Mouse (Mus musculus): ENCODE data around the gene Lrrc10b. TPM values are rescaled to one million over a fixed set of nuclear protein-coding genes. Genes with fewer than 3 reads are reported as not detected.

Lrrc10b gene
- polyA plus RNA-seq, 1 experiment from 2014 or later = 0.59 TPM

GRCm38 (mm10) chr19:10437521-10437920 is 19.8 kb downstream of the Lrrc10b start:
- no peak overlapping the region for H3K27ac ChIP-seq
- no peaks in the 10 kb centered on the region for H3K36me3 ChIP-seq
- no peaks in the 10 kb centered on the region for H3K4me1 ChIP-seq
- H3K4me2 ChIP-seq (replicated peaks) = no peak overlapping the region
- no peak overlapping the region for H3K4me3 ChIP-seq
- no peak overlapping the region for H3K9ac ChIP-seq
- H3K27me3 ChIP-seq = 0 out of 2 replicates have a peak, but pooled peaks cover 3% of the 10 kb centered on the region
- no peak for ATAC-seq (ENCODE audit: insufficient number of reproducible peaks, insufficient read depth, low FRiP score, low TSS enrichment)
- H3K9me3 ChIP-seq = no peaks in the 10 kb centered on the region
- 65% methylated on average over 1 of the region's 1 CpGs for WGBS

GRCm38 (mm10) chr19:10436726-10437125 is 20.5 kb downstream of the Lrrc10b start:
- no peak overlapping the region for H3K4me2 ChIP-seq (replicated peaks)
- no peak for ATAC-seq (ENCODE audit: insufficient number of reproducible peaks, insufficient read depth, low FRiP score, low TSS enrichment)
- H3K9ac ChIP-seq = no peak overlapping the region
- no peak overlapping the region for H3K4me3 ChIP-seq
- 0 out of 2 replicates have a peak, but pooled peaks cover 3% of the 10 kb centered on the region for H3K27me3 ChIP-seq
- no peaks in the 10 kb centered on the region for H3K4me1 ChIP-seq
- H3K27ac ChIP-seq = no peak overlapping the region
- WGBS = 29% methylated on average over 1 of the region's 1 CpGs
- no peaks in the 10 kb centered on the region for H3K36me3 ChIP-seq
- no peaks in the 10 kb centered on the region for H3K9me3 ChIP-seq

DNA sequence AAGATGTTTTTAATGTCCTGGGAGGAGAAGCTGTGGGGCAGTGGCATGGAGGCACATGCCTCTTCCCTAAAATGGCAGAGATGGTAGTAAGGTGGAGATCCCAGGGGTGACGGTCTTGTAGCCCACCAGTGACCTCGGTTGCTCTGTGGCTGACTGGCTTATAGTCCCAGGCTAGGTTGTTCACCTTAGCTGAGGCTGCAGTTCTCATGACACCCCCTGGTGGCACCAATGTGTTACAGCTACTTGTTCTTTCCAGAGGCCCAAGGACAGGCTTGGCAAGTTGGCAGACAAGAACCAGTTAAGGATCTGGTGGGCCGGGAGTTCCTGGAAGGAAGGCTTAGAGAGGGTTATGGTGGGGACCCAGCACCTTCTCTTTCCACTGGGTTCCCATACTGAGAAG is 21.4 kb downstream of the Lrrc10b start:
- no peaks in the 10 kb centered on the region for H3K36me3 ChIP-seq
- no peaks in the 10 kb centered on the region for H3K4me1 ChIP-seq
- H3K9me3 ChIP-seq = no peaks in the 10 kb centered on the region
- WGBS = 32% methylated on average over 3 of the region's 3 CpGs
- no peak overlapping the region for H3K9ac ChIP-seq
- no peak overlapping the region for H3K27ac ChIP-seq
- H3K27me3 ChIP-seq = 0 out of 2 replicates have a peak, but pooled peaks cover 3% of the 10 kb centered on the region
- H3K4me2 ChIP-seq (replicated peaks) = no peak overlapping the region
- ATAC-seq (ENCODE audit: insufficient number of reproducible peaks, insufficient read depth, low FRiP score, low TSS enrichment) = no peak
- no peak overlapping the region for H3K4me3 ChIP-seq

- Histone ChIP-seq H3K9me3 (no peaks in the 10 kb centered on the region), H3K4me2 (replicated peaks) (no peak overlapping the region), H3K4me1 (peaks cover 7% of the 10 kb centered on the region; the same call in 1 of the 2 replicates), H3K4me3 (no peak overlapping the region), H3K36me3 (no peaks in the 10 kb centered on the region), H3K27me3 (0 out of 2 replicates have a peak, but pooled peaks cover 3% of the 10 kb centered on the region), H3K9ac (no peak overlapping the region), H3K27ac (no peak overlapping the region)
- 75% methylated on average over 6 of the region's 6 CpGs for WGBS
- ATAC-seq (ENCODE audit: insufficient number of reproducible peaks, insufficient read depth, low FRiP score, low TSS enrichment) = no peak
These were observed 22.3 kb downstream of the Lrrc10b start for GRCm38 (mm10) chr19:10434927-10435326.

- 69% methylated on average over 9 of the region's 9 CpGs for WGBS
- ATAC-seq (ENCODE audit: insufficient number of reproducible peaks, insufficient read depth, low FRiP score, low TSS enrichment) = no peak
- H3K9ac ChIP-seq = no peak overlapping the region
- H3K9me3 ChIP-seq = no peaks in the 10 kb centered on the region
- 0 out of 2 replicates have a peak, but pooled peaks cover 3% of the 10 kb centered on the region for H3K27me3 ChIP-seq
- no peak overlapping the region for H3K4me3 ChIP-seq
- no peak overlapping the region for H3K4me2 ChIP-seq (replicated peaks)
- no peak overlapping the region for H3K27ac ChIP-seq
- H3K36me3 ChIP-seq = no peaks in the 10 kb centered on the region
- peaks cover 10% of the 10 kb centered on the region; the same call in 1 of the 2 replicates for H3K4me1 ChIP-seq
These were observed 23.3 kb downstream of the Lrrc10b start for GRCm38 (mm10) chr19:10433879-10434540.

GRCm38 (mm10) chr19:10433225-10433624 is 24.0 kb downstream of the Lrrc10b start:
- Histone ChIP-seq H3K4me2 (replicated peaks) (no peak overlapping the region), H3K9ac (no peak overlapping the region), H3K27ac (no peak overlapping the region), H3K9me3 (no peaks in the 10 kb centered on the region), H3K27me3 (0 out of 2 replicates have a peak, but pooled peaks cover 3% of the 10 kb centered on the region), H3K4me1 (peaks cover 10% of the 10 kb centered on the region; the same call in 1 of the 2 replicates), H3K36me3 (no peaks in the 10 kb centered on the region), H3K4me3 (no peak overlapping the region)
- ATAC-seq (ENCODE audit: insufficient number of reproducible peaks, insufficient read depth, low FRiP score, low TSS enrichment) = no peak
- 76% methylated on average over 7 of the region's 7 CpGs for WGBS

DNA sequence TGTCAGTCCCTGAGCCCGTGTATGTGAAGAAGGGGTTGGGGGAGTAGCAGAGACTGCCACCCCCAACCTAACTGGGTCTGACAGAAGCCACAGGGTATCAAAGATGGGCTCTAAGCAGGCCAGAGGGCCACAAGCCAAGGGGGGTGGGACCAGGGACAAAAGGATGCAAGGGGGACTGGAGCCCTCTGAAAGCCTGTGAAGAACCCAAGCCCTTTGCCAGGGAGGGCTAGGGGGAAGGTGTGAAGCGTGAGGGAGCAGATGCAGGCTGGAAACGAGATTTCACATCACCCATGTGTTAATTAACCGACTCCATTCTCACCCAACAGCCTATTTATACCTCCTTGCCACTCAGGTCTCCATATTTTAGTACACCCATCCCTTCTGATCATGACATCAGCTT is 25.4 kb downstream of the Lrrc10b start:
- Histone ChIP-seq H3K36me3 (no peaks in the 10 kb centered on the region), H3K4me2 (replicated peaks) (no peak overlapping the region), H3K9ac (no peak overlapping the region), H3K27ac (no peak overlapping the region), H3K9me3 (no peaks in the 10 kb centered on the region), H3K4me1 (peaks cover 10% of the 10 kb centered on the region; the same call in 1 of the 2 replicates), H3K27me3 (0 out of 2 replicates have a peak, but pooled peaks cover 3% of the 10 kb centered on the region), H3K4me3 (no peak overlapping the region)
- no peak for ATAC-seq (ENCODE audit: insufficient number of reproducible peaks, insufficient read depth, low FRiP score, low TSS enrichment)
- WGBS = 43% methylated on average over 4 of the region's 4 CpGs

GRCm38 (mm10) chr19:10431410-10431809 is 25.9 kb downstream of the Lrrc10b start:
- no peaks in the 10 kb centered on the region for H3K36me3 ChIP-seq
- H3K4me3 ChIP-seq = no peak overlapping the region
- no peaks in the 10 kb centered on the region for H3K9me3 ChIP-seq
- peaks cover 10% of the 10 kb centered on the region; the same call in 1 of the 2 replicates for H3K4me1 ChIP-seq
- H3K4me2 ChIP-seq (replicated peaks) = no peak overlapping the region
- 0 out of 2 replicates have a peak, but pooled peaks cover 3% of the 10 kb centered on the region for H3K27me3 ChIP-seq
- no peak overlapping the region for H3K27ac ChIP-seq
- H3K9ac ChIP-seq = no peak overlapping the region
- no peak for ATAC-seq (ENCODE audit: insufficient number of reproducible peaks, insufficient read depth, low FRiP score, low TSS enrichment)
- WGBS = 24% methylated on average over 3 of the region's 3 CpGs

DNA sequence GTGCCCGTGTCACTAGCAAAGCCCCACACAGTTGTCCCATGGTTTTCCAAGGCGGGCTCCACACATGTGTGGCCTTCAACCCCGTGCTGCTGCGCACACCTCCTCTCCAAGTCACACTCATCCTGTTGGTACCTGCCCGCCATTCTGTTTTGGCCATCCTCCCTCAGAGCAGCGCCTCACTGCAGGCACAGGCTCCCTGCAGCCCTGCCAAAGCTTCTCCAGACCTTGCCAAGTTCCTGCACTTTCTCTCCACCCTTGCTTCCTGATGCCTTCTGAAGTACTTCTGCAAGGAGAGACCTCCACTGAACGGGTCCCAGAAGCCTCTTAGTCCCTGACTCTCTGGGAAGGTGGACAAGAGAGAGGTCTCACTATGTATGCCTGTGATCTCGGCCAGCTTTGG is 27.9 kb downstream of the Lrrc10b start:
- Histone ChIP-seq H3K4me1 (peaks cover 10% of the 10 kb centered on the region; the same call in 1 of the 2 replicates), H3K36me3 (no peaks in the 10 kb centered on the region), H3K9ac (no peak overlapping the region), H3K27ac (no peak overlapping the region), H3K27me3 (0 out of 2 replicates have a peak, but pooled peaks cover 6% of the 10 kb centered on the region), H3K9me3 (no peaks in the 10 kb centered on the region), H3K4me2 (replicated peaks) (no peak overlapping the region), H3K4me3 (no peak overlapping the region)
- no peak for ATAC-seq (ENCODE audit: insufficient number of reproducible peaks, insufficient read depth, low FRiP score, low TSS enrichment)
- 86% methylated on average over 8 of the region's 8 CpGs for WGBS

GRCm38 (mm10) chr19:10427431-10427830 is 29.8 kb downstream of the Lrrc10b start:
- Histone ChIP-seq H3K4me3 (no peak overlapping the region), H3K4me2 (replicated peaks) (no peak overlapping the region), H3K9ac (no peak overlapping the region), H3K27me3 (peaks cover 22% of the 10 kb centered on the region), H3K27ac (no peak overlapping the region), H3K9me3 (no peaks in the 10 kb centered on the region), H3K4me1 (peaks cover 16% of the 10 kb centered on the region), H3K36me3 (no peaks in the 10 kb centered on the region)
- no peak for ATAC-seq (ENCODE audit: insufficient number of reproducible peaks, insufficient read depth, low FRiP score, low TSS enrichment)
- WGBS = 73% methylated on average over 9 of the region's 9 CpGs

DNA sequence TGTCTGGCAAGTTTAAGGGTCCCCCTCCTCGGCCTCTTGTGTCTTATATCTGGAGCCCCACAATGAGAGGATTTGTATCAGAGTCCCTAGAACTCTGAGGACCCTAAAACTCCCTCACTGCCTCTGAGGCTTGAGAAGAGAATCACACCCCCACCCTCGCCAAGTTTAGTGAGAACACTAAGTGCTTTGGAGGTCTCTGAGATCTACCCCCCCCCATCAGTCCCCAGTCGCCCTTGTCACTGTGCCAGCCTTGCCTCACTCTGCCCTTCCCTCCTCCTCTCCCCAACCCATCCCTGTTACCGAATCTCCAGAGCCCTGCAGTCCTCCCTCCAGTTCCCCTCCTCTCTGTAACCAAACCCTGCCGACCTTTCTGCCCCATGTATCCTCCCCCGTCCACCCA is 30.5 kb downstream of the Lrrc10b start:
- ATAC-seq (ENCODE audit: insufficient number of reproducible peaks, insufficient read depth, low FRiP score, low TSS enrichment) = no peak
- H3K27me3 ChIP-seq = peaks cover 29% of the 10 kb centered on the region
- H3K9me3 ChIP-seq = no peaks in the 10 kb centered on the region
- no peak overlapping the region for H3K4me2 ChIP-seq (replicated peaks)
- H3K4me1 ChIP-seq = peaks cover 22% of the 10 kb centered on the region
- no peak overlapping the region for H3K4me3 ChIP-seq
- H3K9ac ChIP-seq = no peak overlapping the region
- no peak overlapping the region for H3K27ac ChIP-seq
- WGBS = 34% methylated on average over 6 of the region's 6 CpGs
- H3K36me3 ChIP-seq = no peaks in the 10 kb centered on the region

DNA sequence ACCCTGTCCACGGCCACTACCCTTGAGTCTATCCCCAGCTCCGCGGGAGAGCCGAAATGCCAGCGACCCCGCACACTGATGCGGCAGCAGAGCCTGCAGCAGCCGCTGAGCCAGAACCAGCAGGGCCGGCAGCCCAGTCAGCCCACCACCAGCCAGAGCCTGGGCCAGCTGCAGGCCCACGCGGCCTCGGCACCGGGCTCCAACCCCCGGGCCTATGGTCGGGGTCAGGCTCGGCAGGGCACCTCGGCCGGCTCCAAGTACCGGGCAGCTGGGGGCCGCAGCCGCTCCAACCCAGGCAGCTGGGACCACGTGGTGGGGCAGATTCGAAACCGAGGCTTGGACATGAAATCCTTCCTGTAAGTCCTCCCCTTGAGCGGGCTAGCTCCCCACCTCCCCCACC is 31.0 kb downstream of the Lrrc10b start:
- no peak overlapping the region for H3K27ac ChIP-seq
- WGBS = 24% methylated on average over 25 of the region's 25 CpGs
- H3K9me3 ChIP-seq = no peaks in the 10 kb centered on the region
- no peak overlapping the region for H3K9ac ChIP-seq
- H3K36me3 ChIP-seq = no peaks in the 10 kb centered on the region
- peaks cover 25% of the 10 kb centered on the region for H3K4me1 ChIP-seq
- ATAC-seq (ENCODE audit: insufficient number of reproducible peaks, insufficient read depth, low FRiP score, low TSS enrichment) = no peak
- no peak overlapping the region for H3K4me2 ChIP-seq (replicated peaks)
- H3K4me3 ChIP-seq = no peak overlapping the region
- peaks cover 33% of the 10 kb centered on the region for H3K27me3 ChIP-seq

Measured in embryonic facial prominence, embryonic 12.5 days (tissue).